Mouse (Mus musculus) C2C12 (cell line): ENCODE results near the gene Adm2.

Experiments used
- CEBPB ChIP-seq: IDR thresholded peaks from one replicate; pipeline ENCODE4 v1.6.1; 2011; ENCODE audit warnings: low read depth, mild to moderate bottlenecking, control low read depth, moderate library complexity
- CTCF ChIP-seq: IDR thresholded peaks from one replicate; pipeline ENCODE4 v1.5.1; 2011; ENCODE audit not compliant: control insufficient read depth, insufficient read depth, insufficient read length
- MAX ChIP-seq: IDR thresholded peaks from one replicate; pipeline ENCODE4 v1.6.1; 2011; ENCODE audit warnings: mild to moderate bottlenecking, control low read depth
- MYOG ChIP-seq: IDR thresholded peaks from one replicate; pipeline ENCODE4 v1.6.1; 2011; ENCODE audit not compliant: control insufficient read depth, insufficient read length; ENCODE audit errors: extremely low read depth
- USF1 ChIP-seq: IDR thresholded peaks from one replicate; pipeline ENCODE4 v1.6.1; 2011; ENCODE audit warnings: low read depth, mild to moderate bottlenecking, control low read depth, moderate library complexity

- no peak for TF ChIP-seq CEBPB
- peak; percentile 90 for TF ChIP-seq MAX
- TF ChIP-seq USF1 = no peak
- TF ChIP-seq CTCF = no peak
- TF ChIP-seq MYOG = no peak
These were observed 12.5 kb upstream of the Adm2 start for GRCm38 (mm10) chr15:89309962-89310498.
